Mouse (Mus musculus): Measurements from ENCODE around the gene Kif16b. TPM values are rescaled to one million over a fixed set of nuclear protein-coding genes. Genes with fewer than 3 reads are reported as not detected.

The Kif16b gene
- polyA plus RNA-seq, 1 experiment from 2014 or later, result 10.3 TPM

- no peak for TF ChIP-seq CTCF (IDR thresholded peaks at IDR 0.05; ENCODE audit: low read depth)
- Histone ChIP-seq H3K9ac (no peak overlapping the region), H3K4me3 (ENCODE audit: low read depth, low read length) (no peak overlapping the region), H3K9me3 (ENCODE audit: low read depth, low read length) (no peaks in the 10 kb centered on the region), H3K36me3 (ENCODE audit: insufficient read depth) (no peaks in the 10 kb centered on the region), H3K4me2 (no peak overlapping the region), H3K4me1 (ENCODE audit: insufficient read depth) (no peaks in the 10 kb centered on the region), H3K27me3 (ENCODE audit: insufficient read depth, low read length) (no peaks in the 10 kb centered on the region), H3K27ac (ENCODE audit: low read depth) (no peak overlapping the region)
- WGBS, result 83% methylated on average over 1 of the region's 1 CpGs
- ATAC-seq (ENCODE audit: insufficient read depth), result no peak
- no peak for DNase-seq
These were observed 206.4 kb downstream of the Kif16b start for GRCm38 (mm10) chr2:142694936-142695331.

GRCm38 (mm10) chr2:142694019-142694935 lies 207.1 kb downstream of the Kif16b start:
- WGBS, result 74% methylated on average over 3 of the region's 3 CpGs
- Histone ChIP-seq H3K4me1 (ENCODE audit: insufficient read depth) (no peaks in the 10 kb centered on the region), H3K4me2 (no peak overlapping the region), H3K36me3 (ENCODE audit: insufficient read depth) (no peaks in the 10 kb centered on the region), H3K9ac (no peak overlapping the region), H3K4me3 (ENCODE audit: low read depth, low read length) (no peak overlapping the region), H3K9me3 (ENCODE audit: low read depth, low read length) (no peaks in the 10 kb centered on the region), H3K27me3 (ENCODE audit: insufficient read depth, low read length) (no peaks in the 10 kb centered on the region), H3K27ac (ENCODE audit: low read depth) (no peak overlapping the region)
- DNase-seq, result no peak
- TF ChIP-seq CTCF (IDR thresholded peaks at IDR 0.05; ENCODE audit: low read depth), result no peak
- no peak for ATAC-seq (ENCODE audit: insufficient read depth)

DNA sequence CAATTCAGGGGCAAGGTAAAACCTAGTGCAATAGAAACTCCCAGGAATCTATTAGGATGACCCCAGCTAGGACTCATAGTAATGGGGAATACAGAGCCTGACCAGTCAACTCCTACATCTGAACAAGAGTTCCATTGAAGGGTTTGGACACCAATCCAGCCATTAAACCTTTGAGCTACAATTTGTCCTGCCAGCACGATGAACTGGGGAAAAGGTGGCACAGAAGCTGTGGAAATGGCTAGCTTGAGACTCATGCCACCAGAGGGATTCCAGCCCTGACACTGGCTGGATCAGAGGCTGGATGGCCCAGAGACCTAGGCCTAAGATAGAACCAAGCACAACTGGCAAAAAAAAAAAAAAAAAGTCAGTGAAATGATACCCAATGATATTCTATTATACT lies 207.9 kb downstream of the Kif16b start:
- no peak overlapping the region for H3K4me2 ChIP-seq
- no peak overlapping the region for H3K9ac ChIP-seq
- no peak overlapping the region for H3K4me3 ChIP-seq (ENCODE audit: low read depth, low read length)
- H3K27ac ChIP-seq (ENCODE audit: low read depth), result no peak overlapping the region
- DNase-seq, result no peak
- no peaks in the 10 kb centered on the region for H3K4me1 ChIP-seq (ENCODE audit: insufficient read depth)
- no peaks in the 10 kb centered on the region for H3K36me3 ChIP-seq (ENCODE audit: insufficient read depth)
- H3K9me3 ChIP-seq (ENCODE audit: low read depth, low read length), result no peaks in the 10 kb centered on the region
- no peak for TF ChIP-seq CTCF (IDR thresholded peaks at IDR 0.05; ENCODE audit: low read depth)
- 85% methylated on average over 1 of the region's 1 CpGs for WGBS
- ATAC-seq (ENCODE audit: insufficient read depth), result no peak
- no peaks in the 10 kb centered on the region for H3K27me3 ChIP-seq (ENCODE audit: insufficient read depth, low read length)

DNA sequence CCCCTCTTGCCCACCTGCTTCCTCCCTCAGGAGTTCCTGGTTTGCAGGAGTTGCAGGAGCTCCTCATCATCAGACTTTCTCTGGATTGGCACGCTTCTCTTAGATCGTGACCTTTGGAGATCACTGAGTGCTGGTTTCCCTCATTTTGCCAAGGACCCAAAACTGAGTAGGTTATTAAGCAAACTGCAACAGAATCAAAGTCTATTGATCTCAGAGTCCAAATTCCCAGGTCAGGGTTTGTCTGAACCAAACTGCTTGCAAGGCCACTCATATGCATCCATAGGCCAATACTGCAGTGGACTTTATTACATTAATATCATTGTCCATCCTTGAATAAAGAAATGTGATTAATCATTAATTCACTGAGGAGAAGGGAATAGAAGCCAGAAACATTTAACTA lies 211.8 kb downstream of the Kif16b start:
- ATAC-seq (ENCODE audit: insufficient read depth) (no peak), DNase-seq (no peak)
- H3K4me1 ChIP-seq (ENCODE audit: insufficient read depth), result no peaks in the 10 kb centered on the region
- TF ChIP-seq CTCF (IDR thresholded peaks at IDR 0.05; ENCODE audit: low read depth), result no peak
- H3K4me3 ChIP-seq (ENCODE audit: low read depth, low read length), result no peak overlapping the region
- no peak overlapping the region for H3K4me2 ChIP-seq
- no peak overlapping the region for H3K27ac ChIP-seq (ENCODE audit: low read depth)
- no peak overlapping the region for H3K9ac ChIP-seq
- no peaks in the 10 kb centered on the region for H3K9me3 ChIP-seq (ENCODE audit: low read depth, low read length)
- WGBS, result 93% methylated on average over 2 of the region's 2 CpGs
- H3K27me3 ChIP-seq (ENCODE audit: insufficient read depth, low read length), result no peaks in the 10 kb centered on the region
- no peaks in the 10 kb centered on the region for H3K36me3 ChIP-seq (ENCODE audit: insufficient read depth)

DNA sequence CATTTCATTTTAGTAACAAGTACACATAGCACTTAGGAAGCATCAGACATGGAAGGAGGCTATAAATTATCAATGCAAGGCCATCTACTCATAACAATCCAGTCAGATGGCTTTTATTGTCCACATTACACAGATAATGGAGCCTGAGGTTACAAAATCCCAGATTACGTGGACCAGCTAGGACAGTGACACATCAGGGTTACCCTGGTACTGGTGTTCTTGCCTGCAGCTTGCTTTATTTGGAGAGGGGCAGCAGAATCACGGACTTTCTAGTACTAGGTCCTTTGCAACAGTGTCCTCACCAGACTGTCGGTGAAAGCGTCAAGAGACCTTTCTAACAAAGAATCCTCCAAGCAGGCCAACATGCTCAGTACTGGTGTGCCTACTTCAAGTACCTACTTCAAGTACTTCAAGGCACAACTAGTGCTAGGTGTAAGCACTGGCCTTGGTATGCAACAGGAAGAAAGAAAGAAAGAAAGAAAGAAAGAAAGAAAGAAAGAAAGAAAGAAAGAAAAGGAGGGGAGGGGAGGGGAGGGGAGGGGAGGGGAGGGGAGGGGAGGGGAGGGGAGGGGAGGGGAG lies 213.3 kb downstream of the Kif16b start:
- H3K9me3 ChIP-seq (ENCODE audit: low read depth, low read length), result no peaks in the 10 kb centered on the region
- H3K4me1 ChIP-seq (ENCODE audit: insufficient read depth), result no peaks in the 10 kb centered on the region
- no peak overlapping the region for H3K9ac ChIP-seq
- H3K4me3 ChIP-seq (ENCODE audit: low read depth, low read length), result no peak overlapping the region
- WGBS, result 78% methylated on average over 4 of the region's 4 CpGs
- ATAC-seq (ENCODE audit: insufficient read depth), result no peak
- no peak for DNase-seq
- H3K27ac ChIP-seq (ENCODE audit: low read depth), result no peak overlapping the region
- no peak overlapping the region for H3K4me2 ChIP-seq
- no peak for TF ChIP-seq CTCF (IDR thresholded peaks at IDR 0.05; ENCODE audit: low read depth)
- H3K36me3 ChIP-seq (ENCODE audit: insufficient read depth), result no peaks in the 10 kb centered on the region
- no peaks in the 10 kb centered on the region for H3K27me3 ChIP-seq (ENCODE audit: insufficient read depth, low read length)

DNA sequence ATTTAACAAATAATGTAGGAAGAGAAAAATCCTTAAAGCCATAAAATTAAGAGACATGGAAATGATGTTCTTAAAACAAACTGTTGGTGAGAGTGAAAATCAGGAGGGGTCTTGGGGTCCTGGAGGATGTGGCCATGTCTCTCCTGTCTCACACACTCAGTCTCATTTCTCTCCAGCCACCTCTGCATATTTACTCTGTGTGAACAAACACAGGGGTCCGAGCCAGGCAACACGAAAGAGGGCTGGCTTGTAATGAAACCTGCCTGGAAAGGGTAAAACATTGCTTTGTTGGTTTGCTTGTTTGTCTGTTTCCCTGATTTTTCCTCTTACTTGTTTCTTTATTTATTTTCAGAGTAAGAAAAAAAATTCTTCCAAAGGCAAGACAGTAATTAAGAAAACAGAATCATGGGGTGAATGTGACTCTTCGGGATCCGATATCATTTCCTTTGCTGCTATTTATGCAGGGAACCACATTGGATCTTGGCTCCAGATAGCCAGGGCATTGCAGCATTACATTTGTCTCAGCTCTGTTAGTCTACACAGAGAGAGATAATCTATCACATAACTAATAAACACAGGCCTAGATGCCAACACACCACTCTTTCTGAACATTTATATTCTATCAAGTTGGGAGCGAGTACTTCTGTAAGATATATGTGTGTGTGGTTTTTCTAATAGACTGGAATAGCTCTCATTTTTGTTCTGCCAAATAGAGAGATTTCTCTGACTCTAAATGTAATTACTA lies 218.2 kb downstream of the Kif16b start:
- Histone ChIP-seq H3K4me1 (ENCODE audit: insufficient read depth) (no peaks in the 10 kb centered on the region), H3K27ac (ENCODE audit: low read depth) (no peak overlapping the region), H3K9ac (no peak overlapping the region), H3K27me3 (ENCODE audit: insufficient read depth, low read length) (no peaks in the 10 kb centered on the region), H3K4me2 (no peak overlapping the region), H3K36me3 (ENCODE audit: insufficient read depth) (no peaks in the 10 kb centered on the region), H3K4me3 (ENCODE audit: low read depth, low read length) (no peak overlapping the region), H3K9me3 (ENCODE audit: low read depth, low read length) (no peaks in the 10 kb centered on the region)
- DNase-seq, result peak; percentile 60
- TF ChIP-seq CTCF (IDR thresholded peaks at IDR 0.05; ENCODE audit: low read depth), result no peak
- 39% methylated on average over 5 of the region's 5 CpGs for WGBS
- ATAC-seq (ENCODE audit: insufficient read depth), result peak; percentile 88

DNA sequence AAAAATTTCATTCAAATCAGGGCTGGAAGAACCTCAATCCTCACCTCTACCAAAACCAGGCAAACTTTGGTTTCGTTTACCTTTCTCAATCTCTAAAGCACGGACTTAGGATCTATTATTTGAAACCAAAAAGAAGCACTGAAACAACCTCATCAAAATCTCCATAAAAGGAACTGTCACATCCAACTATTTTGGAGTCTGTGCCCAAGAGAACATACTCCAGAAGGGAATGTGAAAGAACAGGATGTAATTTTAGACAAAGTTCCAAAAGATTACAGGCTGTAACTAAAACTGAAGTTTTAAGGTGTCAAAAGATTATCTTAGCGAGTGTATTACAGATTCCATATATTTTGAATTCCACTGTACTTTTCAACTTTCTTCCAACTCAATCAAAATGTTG lies 232.9 kb downstream of the Kif16b start:
- Histone ChIP-seq H3K27ac (ENCODE audit: low read depth) (no peak overlapping the region), H3K9me3 (ENCODE audit: low read depth, low read length) (no peaks in the 10 kb centered on the region), H3K36me3 (ENCODE audit: insufficient read depth) (no peaks in the 10 kb centered on the region), H3K27me3 (ENCODE audit: insufficient read depth, low read length) (no peaks in the 10 kb centered on the region), H3K4me3 (ENCODE audit: low read depth, low read length) (no peak overlapping the region), H3K9ac (no peak overlapping the region), H3K4me1 (ENCODE audit: insufficient read depth) (no peaks in the 10 kb centered on the region), H3K4me2 (no peak overlapping the region)
- WGBS, result 75% methylated on average over 3 of the region's 3 CpGs
- DNase-seq, result no peak
- no peak for ATAC-seq (ENCODE audit: insufficient read depth)
- no peak for TF ChIP-seq CTCF (IDR thresholded peaks at IDR 0.05; ENCODE audit: low read depth)

Data from lung, embryonic 14.5 days (tissue).